Mouse (Mus musculus) fat pad, adult 2 months (tissue): Measurements from ENCODE around the gene Bicc1.

ENCODE experiments used
- DNase-seq: peaks from one replicate; pipeline ENCODE4 v3.0.0-alpha.2; 2011; ENCODE audit warnings: low read depth, low spot score; ENCODE audit errors: extremely low read depth

Gene Bicc1

GRCm38 (mm10) chr10:71123974-71124373 is 35.5 kb downstream of the Bicc1 start:
- no peak for DNase-seq

DNA sequence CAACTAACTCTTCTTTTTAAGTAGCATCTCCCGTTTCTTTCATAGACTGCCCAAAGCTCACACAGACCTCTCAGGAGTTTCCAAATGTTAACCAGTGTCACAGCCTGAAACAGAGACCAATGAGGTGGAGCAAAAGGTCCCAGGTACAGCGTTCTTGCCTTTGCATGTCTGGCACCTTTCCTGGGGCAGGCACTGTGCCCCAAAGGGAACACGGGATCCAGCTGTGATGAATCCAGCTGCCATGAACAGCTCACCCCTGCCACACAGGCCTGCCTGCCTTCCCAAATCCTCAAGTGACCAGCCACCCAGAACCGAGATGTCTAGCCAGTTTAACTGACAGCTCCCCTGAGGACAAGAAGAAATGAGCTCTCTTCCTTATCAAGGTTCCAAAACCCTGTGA is 36.1 kb downstream of the Bicc1 start:
- no peak for DNase-seq

DNA sequence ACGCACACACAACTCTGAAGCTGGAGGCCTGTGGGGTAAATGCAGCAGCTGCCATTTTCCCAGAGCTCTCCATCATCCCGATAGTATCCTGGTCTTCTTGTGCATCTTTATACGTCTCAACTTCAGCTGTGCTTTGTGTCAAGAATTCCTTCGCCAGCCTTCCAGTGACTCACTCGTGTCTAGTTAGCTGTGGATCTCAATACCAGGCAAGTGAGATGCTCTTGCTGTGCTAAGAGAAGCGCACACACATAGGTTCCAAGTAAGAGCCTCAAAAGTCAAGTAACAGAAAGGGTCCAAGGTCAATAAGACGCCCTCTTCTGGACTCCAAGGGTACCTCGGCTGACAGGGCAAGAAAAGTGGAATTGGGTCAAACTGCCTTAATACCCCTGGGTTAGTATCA is 37.0 kb downstream of the Bicc1 start:
- no peak for DNase-seq

DNA sequence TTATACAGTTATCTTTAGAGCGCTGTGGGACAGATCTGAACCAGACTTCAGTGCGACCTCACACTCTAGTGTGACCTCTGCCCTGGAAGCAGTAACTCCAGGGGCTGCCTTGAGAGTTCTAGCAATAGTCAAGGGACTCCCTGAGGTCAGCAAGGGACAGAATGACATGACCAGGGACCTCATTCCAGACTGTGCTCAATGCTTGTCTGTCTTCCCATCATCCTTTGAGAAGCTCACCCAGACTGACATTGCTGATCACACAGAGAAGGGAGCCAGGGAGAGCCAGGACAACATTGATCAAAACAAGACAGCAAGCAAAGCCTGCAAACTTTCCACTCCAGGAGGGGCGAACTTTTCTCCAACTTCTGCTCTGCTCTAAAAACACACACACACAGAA is 38.7 kb downstream of the Bicc1 start:
- DNase-seq = no peak

- DNase-seq = no peak
Measured at GRCm38 (mm10) chr10:71120121-71120768, 39.3 kb downstream of the Bicc1 start.

GRCm38 (mm10) chr10:71119120-71119847 is 40.2 kb downstream of the Bicc1 start:
- DNase-seq = no peak

- no peak for DNase-seq
Measured at GRCm38 (mm10) chr10:71117766-71118165, 41.7 kb downstream of the Bicc1 start.

DNA sequence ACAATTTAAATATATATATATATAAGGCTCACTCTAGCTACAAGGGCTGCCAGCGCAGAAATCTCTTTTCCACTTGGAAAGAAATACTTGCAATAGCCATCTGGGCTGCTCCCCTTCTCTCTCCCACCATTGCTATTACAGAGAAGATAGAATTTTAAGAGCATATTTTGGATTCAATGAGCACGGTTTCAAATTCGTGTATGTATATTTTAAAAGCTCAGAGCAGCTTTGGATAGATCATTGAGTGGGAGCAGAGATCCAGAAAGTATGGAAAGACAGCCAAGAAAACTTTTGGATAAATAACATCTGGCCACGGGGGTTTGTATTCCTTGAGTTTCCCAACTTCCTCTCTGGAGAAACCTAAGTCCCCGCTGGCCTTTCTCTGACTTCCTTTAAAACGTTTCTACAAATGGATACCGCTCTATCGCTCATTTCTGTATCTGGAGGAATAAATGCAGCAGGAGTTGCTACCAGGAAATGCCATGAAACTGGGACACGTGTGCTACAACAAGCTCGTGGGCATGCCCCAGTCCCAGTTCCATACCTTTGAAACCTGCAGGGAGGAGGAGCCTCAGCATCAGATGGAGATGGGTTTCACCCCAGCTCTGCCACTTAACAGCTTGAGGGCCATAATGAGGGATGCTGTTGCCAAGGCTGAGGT is 45.1 kb downstream of the Bicc1 start:
- no peak for DNase-seq

- DNase-seq = no peak
Measured at GRCm38 (mm10) chr10:71106491-71107205, 52.9 kb downstream of the Bicc1 start.

DNA sequence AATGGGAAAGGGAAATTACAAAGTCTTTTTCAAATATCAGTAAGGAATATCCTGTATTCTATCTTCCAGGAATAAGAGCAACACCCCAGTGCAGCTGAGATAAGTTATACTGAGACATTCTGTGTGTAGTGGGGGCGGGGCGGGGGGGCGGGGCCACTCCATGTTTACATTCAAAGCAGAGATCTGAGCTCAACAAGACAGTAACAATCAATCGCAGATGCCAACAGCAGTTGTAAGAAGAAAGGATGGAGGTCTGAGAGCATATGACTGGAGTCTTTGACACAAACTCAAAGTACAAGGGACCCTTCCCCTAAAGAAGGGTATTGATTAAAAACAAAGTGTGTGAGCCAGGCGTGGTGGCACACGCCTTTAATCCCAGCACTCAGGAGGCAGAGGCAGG is 54.7 kb downstream of the Bicc1 start:
- DNase-seq = no peak

DNA sequence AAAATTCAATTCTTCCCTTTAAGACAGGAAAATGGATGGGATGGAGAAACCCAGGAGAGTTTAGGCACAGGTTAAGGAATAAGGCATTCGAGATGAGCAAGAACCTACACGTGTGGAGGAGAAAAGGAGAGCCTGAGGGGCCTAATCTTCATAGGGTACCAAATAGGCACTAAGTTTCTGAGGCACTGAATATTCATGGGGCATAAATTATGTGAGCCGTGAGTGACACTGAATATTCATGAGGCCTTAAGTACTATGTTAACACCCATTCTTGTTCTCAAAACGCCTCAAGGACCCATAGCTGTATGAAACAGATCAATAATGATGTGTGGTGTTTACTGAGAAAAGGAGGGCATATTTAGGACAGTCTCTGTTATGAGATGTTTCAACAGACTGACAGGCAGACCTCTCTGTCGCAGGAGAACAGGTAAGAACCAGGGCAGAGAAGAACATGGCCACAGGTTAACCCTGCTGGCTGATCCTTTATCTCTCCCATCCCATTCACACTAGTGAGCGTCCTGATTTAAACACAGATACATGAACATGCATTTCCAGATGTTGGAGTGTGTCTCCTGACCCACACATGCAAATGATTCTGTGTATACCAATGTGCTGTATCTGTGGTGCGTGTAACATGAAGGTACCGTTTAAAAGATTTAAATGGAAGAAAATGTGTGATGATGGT is 58.5 kb downstream of the Bicc1 start:
- no peak for DNase-seq

- DNase-seq = no peak
Measured at GRCm38 (mm10) chr10:71094707-71095254, 64.7 kb downstream of the Bicc1 start.

DNA sequence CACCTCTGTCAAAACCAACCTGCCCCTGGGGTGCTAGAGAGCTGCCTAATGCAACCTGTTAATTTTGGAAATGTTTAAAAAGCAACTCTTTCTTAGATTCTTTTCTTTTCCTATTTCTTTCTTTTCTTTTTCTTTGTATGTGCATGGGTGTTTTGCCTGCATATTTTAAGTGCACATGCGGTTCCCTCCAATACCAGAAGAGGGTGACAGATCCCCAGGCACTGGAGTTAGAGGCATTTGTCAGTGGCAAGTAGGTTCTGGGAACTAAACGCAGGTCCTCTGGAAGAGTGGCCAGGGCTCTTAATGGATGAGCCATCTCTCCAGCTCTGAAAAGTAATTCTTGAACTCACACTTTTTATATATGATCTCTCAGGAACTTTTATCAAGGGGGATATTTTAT is 66.2 kb downstream of the Bicc1 start:
- DNase-seq = no peak

DNA sequence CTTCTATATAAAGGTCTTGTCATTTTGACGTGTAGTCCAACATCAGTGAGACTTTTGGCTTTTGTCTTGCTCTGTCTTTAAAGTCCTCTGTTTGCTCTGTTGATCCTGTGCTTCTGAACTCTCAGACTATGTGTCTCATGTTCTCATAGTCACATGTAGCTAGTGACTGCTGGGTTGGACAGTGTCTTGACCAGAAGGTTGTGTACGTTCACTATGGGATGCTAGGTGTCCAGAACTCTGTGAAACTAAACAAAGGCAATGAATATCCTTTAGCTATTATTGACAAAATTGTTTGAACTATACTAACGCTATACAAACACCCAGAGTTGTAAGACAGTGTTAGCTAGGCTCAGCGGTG is 72.2 kb downstream of the Bicc1 start:
- no peak for DNase-seq

DNA sequence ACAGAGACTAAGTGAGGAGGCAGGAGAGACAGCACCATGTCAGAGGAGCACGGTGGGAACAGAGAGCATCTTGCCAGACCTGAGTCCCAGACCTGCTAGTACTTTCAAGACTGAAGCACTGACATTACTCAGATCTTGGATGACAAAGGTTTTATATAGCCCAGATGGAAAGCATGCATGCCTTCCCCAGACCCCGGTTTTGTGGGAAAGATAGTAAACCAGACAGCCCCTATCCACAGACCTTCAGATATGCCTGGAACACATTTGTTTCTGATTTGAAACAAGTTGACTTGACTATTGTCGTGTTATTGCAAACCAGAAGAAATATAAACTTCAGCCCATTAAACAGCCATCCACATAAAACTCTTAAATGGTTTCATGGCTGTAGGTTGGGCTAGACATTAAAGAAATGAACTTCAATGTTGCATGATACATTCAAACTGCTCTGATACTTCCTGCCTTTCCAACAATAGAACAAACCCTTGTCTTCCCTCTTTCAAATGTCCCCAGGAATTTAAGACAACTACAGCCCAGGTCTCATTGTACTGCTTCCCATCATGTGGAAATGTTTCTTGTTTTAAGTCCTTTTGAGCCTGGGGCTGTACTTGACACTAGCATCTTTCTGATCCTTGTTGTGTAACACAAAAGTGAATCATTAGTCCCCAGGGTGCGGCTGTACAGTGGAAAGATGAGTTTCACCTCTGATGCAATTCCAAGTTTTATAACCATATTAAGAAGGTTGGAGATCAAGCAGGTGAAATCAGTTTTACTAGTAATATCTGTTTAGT is 72.7 kb downstream of the Bicc1 start:
- DNase-seq = peak; percentile 85

DNA sequence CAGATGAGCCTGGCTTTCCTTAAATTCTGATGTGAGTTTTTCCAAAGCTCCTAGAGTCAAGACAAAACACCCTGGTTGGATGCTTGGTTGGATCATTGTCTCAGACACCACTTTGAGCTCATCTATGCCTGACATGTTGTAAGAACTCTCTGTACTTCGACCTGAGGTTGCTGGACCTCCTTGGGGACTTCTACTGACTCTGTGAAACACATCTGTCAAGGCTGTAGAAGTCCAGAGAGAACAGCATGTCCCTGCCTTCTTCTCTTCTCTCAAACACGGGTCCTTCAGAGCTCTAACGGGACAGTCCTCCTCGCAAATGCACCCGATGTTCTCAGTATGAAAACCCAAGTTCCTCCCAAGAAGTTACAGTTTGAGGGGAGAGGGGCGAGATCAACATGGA is 76.5 kb downstream of the Bicc1 start:
- DNase-seq = no peak

DNA sequence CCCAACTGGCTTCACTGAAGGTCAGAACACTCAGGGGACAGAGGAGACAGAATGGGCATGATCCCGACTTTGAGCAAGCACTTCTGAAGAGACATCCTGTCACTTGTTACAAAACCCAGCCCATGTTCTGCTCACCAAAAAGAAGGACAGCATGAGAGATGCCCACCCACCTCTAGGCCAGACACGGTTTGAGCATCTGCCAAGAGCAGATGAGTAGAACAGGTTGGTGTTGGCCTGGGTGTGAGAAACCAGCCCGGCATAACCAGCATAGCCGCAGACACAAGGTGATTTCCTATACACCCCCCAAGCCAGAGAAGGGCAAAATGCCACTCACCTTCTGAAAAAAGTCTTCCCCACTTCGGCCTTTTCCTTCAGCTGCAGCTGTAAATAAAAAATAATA is 80.6 kb downstream of the Bicc1 start:
- DNase-seq = no peak

DNA sequence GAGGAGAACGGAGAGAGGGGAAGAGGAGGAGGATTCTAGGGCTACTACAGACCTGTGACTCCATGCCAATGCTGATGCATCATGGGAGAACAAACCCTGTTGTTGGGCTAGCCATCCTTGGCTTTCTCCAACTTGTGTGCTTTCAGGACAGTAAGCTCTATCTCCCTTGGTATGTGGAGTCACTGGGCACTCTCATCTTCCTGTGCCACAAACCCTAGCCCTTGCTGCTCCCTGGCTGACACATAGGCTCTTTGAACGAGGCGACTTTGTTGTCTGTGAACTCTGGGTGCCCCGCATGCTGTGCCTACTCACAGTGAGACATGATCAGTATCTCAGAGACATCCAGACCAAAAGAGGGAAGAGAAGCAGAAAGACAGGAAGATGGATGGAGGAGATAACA is 94.5 kb downstream of the Bicc1 start:
- DNase-seq = no peak

DNA sequence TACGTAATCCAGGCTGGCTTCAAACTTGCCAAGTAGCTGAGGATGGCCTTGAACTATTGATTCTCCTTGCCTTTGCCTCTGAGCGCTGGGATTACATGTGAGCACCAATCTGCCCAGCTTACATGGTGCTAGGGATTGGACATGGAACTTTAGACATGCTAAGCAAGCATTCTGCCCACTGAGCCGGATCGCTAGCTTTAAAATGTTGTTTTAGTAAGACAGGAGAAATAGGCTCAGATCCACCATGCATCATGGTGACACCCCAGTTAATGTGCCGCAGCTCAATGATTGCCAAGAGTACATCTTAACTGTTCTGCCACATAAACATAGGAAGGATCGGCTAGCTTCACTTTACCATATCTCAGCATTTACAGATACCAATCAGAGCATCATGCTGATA is 94.9 kb downstream of the Bicc1 start:
- DNase-seq = no peak

DNA sequence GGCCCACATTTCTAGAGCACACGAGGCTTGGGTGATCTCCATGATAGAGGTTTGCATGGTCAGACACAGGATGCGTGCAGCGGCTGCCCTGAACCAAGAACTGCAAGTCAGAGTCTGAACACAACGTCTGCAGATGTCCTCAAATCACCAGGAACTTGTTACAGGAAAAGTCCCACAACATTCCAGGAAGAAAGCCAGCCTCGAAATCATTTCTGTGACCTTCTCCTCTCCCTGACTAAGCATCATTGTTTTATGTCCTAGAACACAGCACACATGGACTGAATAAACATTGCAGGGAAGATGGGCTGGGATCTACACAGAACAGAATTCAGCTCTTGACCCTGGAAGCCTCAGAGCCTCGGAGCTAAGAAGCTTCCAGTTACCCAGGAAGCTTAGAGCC is 97.3 kb downstream of the Bicc1 start:
- no peak for DNase-seq
